Mouse (Mus musculus): Measurements from ENCODE around the gene Zfp68. TPM values are rescaled to one million over a fixed set of nuclear protein-coding genes. Genes with fewer than 3 reads are reported as not detected.
"Not testable (repeated sequence)": the region's sequence is repeated elsewhere in the genome, so short reads cannot be mapped to it uniquely, and the experiment has no call there.

The Zfp68 gene
- polyA plus RNA-seq, 1 experiment from 2014 or later, result 38.6 TPM

GRCm38 (mm10) chr5:138620836-138621235 lies 1.3 kb upstream of the Zfp68 start:
- Histone ChIP-seq H3K27ac (replicated peaks) (peak overlapping the region; percentile 47; the same call in 1 of the 2 replicates), H3K4me1 (peaks cover 38% of the 10 kb centered on the region)
- 78% methylated on average over 5 of the region's 5 CpGs for WGBS

DNA sequence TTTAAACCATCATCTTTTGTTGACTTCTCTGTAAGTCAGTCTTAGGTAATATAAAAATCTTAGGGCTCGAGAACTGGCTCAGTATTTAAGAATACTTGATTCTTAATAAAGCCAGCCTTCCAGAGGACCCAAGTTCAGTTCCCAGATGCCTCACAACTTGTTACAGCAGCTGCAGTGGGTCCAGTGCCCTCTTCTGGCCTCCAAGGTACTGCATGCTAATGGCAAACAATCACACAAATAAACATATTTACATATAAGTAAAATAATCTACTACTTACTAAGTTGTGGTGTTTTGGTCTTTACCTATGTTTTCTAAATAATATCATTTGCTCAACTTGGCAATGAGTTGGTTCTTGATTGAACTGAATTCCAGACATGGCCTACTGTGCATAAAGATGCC lies 1.2 kb downstream of the Zfp68 start:
- peak overlapping the region; percentile 94 for H3K4me3 ChIP-seq
- H3K27ac ChIP-seq (replicated peaks), result no peak overlapping the region
- H3K36me3 ChIP-seq, result peaks cover 53% of the 10 kb centered on the region
- peak overlapping the region; percentile 66 for H3K4me2 ChIP-seq
- WGBS, result 89% methylated on average over 1 of the region's 1 CpGs
- no peaks in the 10 kb centered on the region for H3K27me3 ChIP-seq (replicated peaks)
- H3K9ac ChIP-seq, result no peak overlapping the region
- peaks cover 37% of the 10 kb centered on the region for H3K9me3 ChIP-seq
- no peak for ATAC-seq (ENCODE audit: extremely low read depth, insufficient number of reproducible peaks, low FRiP score, low TSS enrichment)
- peaks cover 22% of the 10 kb centered on the region for H3K4me1 ChIP-seq

More at GRCm38 (mm10) chr5:138620836-138621235, 1.3 kb upstream of the Zfp68 start:
- Histone ChIP-seq H3K36me3 (peaks cover 28% of the 10 kb centered on the region), H3K27me3 (replicated peaks) (no peaks in the 10 kb centered on the region), H3K4me2 (no peak overlapping the region), H3K4me3 (no peak overlapping the region), H3K9me3 (peaks cover 15% of the 10 kb centered on the region), H3K9ac (no peak overlapping the region)
- ATAC-seq (ENCODE audit: extremely low read depth, insufficient number of reproducible peaks, low FRiP score, low TSS enrichment), result no peak

GRCm38 (mm10) chr5:138587396-138587795 lies 32.2 kb downstream of the Zfp68 start:
- no peak overlapping the region for H3K27ac ChIP-seq (replicated peaks)
- H3K4me1 ChIP-seq, result no peaks in the 10 kb centered on the region
- H3K27me3 ChIP-seq (replicated peaks), result no peaks in the 10 kb centered on the region
- H3K4me2 ChIP-seq, result no peak overlapping the region
- H3K36me3 ChIP-seq, result no peaks in the 10 kb centered on the region
- 72% methylated on average over 6 of the region's 6 CpGs for WGBS
- no peak for ATAC-seq (ENCODE audit: extremely low read depth, insufficient number of reproducible peaks, low FRiP score, low TSS enrichment)
- no peak overlapping the region for H3K4me3 ChIP-seq
- peaks cover 19% of the 10 kb centered on the region for H3K9me3 ChIP-seq
- no peak overlapping the region for H3K9ac ChIP-seq

DNA sequence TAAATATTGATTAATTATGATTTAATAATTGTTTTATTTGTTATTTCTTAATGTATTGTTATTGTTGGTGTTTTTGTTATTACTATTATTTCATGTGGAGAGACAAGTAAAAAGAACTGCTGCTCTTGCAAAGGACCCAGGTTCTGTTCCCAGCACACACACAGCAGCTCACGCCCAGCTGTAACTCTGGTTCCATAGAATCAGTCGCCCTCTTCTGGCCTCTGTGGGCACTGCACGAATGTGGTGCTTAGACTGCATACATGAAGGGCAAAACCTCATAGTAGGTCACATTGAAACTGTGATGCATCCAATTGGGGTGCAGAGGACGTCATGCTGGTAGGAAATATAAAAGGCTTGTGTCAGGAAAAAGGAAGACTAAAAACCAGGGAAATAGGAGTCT lies 47.9 kb downstream of the Zfp68 start:
- WGBS, result 51% methylated on average over 4 of the region's 4 CpGs
- no peaks in the 10 kb centered on the region for H3K36me3 ChIP-seq
- H3K27ac ChIP-seq (replicated peaks), result no peak overlapping the region
- 0 out of 2 replicates have a peak, but pooled peaks cover 3% of the 10 kb centered on the region for H3K9me3 ChIP-seq
- H3K4me2 ChIP-seq, result no peak overlapping the region
- H3K4me1 ChIP-seq, result no peaks in the 10 kb centered on the region
- no peak overlapping the region for H3K4me3 ChIP-seq
- ATAC-seq (ENCODE audit: extremely low read depth, insufficient number of reproducible peaks, low FRiP score, low TSS enrichment), result no peak
- H3K9ac ChIP-seq, result no peak overlapping the region
- H3K27me3 ChIP-seq (replicated peaks), result no peaks in the 10 kb centered on the region

- not testable (repeated sequence) for H3K36me3 ChIP-seq; H3K9me3 ChIP-seq; H3K27me3 ChIP-seq (replicated peaks); ATAC-seq (ENCODE audit: extremely low read depth, insufficient number of reproducible peaks, low FRiP score, low TSS enrichment); H3K4me2 ChIP-seq; H3K4me1 ChIP-seq; H3K9ac ChIP-seq; H3K27ac ChIP-seq (replicated peaks); H3K4me3 ChIP-seq
- whole genome bisulfite sequencing, result 65% methylated on average over 2 of the region's 2 CpGs
Measured at GRCm38 (mm10) chr5:138564612-138565011, 54.9 kb downstream of the Zfp68 start, which contains the start of gene 1700123K08Rik. Gene 1700123K08Rik (minus strand): TSS chr5:138564712.

Small RNA genes within 50 kb of the gene (microRNA-seq; reads per million reads assigned to microRNA genes)
- not detected for gene Gm24082

Other genes with a start within 250 kb of the Zfp68 start
- 19.1 and 19.9 TPM in 2 replicates for gene Zfp157, start 178.3 kb downstream of the Zfp68 start, polyA plus RNA-seq (2015; fragmentation: Nextera tagmentation; extraction: Ambion mirVana)
- not detected in 2 replicates for gene 1700123K08Rik, start 55.0 kb downstream of the Zfp68 start, polyA plus RNA-seq (2015; fragmentation: Nextera tagmentation; extraction: Ambion mirVana)
- 7.0 and 7.3 TPM in 2 replicates for gene A430033K04Rik, start 3.1 kb upstream of the Zfp68 start, polyA plus RNA-seq (2015; fragmentation: Nextera tagmentation; extraction: Ambion mirVana)
- 5.2 and 7.2 TPM in 2 replicates for gene Fam20c, start 134.8 kb upstream of the Zfp68 start, polyA plus RNA-seq (2015; fragmentation: Nextera tagmentation; extraction: Ambion mirVana)
- 0.24 TPM in 1 of 2 replicates, not detected in the other for gene Gm5294, start 200.3 kb upstream of the Zfp68 start, polyA plus RNA-seq (2015; fragmentation: Nextera tagmentation; extraction: Ambion mirVana)

Data from heart, embryonic 13.5 days (tissue).